Mouse (Mus musculus) lung, adult 2 months (tissue): ENCODE data around the gene Aim2.
"Not testable (repeated sequence)": the region's sequence is repeated elsewhere in the genome, so short reads cannot be mapped to it uniquely, and the experiment has no call there.

Source experiments
- CTCF ChIP-seq: fragments of 200-500 bp; IDR thresholded peaks from 2 replicates; pipeline ENCODE4 v1.5.1; 2011; ENCODE audit warnings: mild to moderate bottlenecking, low read length, control low read depth; ENCODE audit not compliant: insufficient read depth
- POLR2A ChIP-seq: fragments of 200-500 bp; IDR thresholded peaks from 2 replicates; pipeline ENCODE4 v1.6.1; 2011; ENCODE audit warnings: low read depth, mild to moderate bottlenecking, control low read depth, low read length, borderline replicate concordance; ENCODE audit errors: extremely low read depth

GRCm38 (mm10) chr1:173480399-173481181 lies 129.9 kb downstream of the Aim2 start:
- not testable (repeated sequence) for TF ChIP-seq CTCF, POLR2A
